Mouse (Mus musculus) neural tube, embryonic 14.5 days (tissue): ENCODE data around the gene Sympk. TPM values are rescaled to one million over a fixed set of nuclear protein-coding genes. Genes with fewer than 3 reads are reported as not detected.

Experiments used
- ATAC-seq: fragments of 200-750 bp; cut with Nextera tagmentation; 2 replicates; pipeline ENCODE4 v1.8.0; 2017; ENCODE audit warnings: low read depth, mild to moderate bottlenecking, moderate TSS enrichment, moderate library complexity
- H3K27ac ChIP-seq: fragments of 300-500 bp; sonication (generic); 2 replicates; pipeline ENCODE4 v1.5.1; 2014; ENCODE audit warnings: low read depth, mild to moderate bottlenecking, control low read depth, low read length, moderate library complexity, mixed read lengths
- H3K27me3 ChIP-seq: fragments of 300-500 bp; sonication (generic); 2 replicates; pipeline ENCODE4 v1.6.1; 2014; ENCODE audit warnings: low read length; ENCODE audit not compliant: control insufficient read depth, insufficient read depth
- H3K36me3 ChIP-seq: fragments of 300-500 bp; sonication (generic); 2 replicates; pipeline ENCODE4 v1.6.1; 2014; ENCODE audit warnings: low read length, mixed read lengths; ENCODE audit not compliant: control insufficient read depth, insufficient read depth
- H3K4me1 ChIP-seq: fragments of 300-500 bp; sonication (generic); 2 replicates; pipeline ENCODE4 v1.6.1; 2014; ENCODE audit warnings: low read length; ENCODE audit not compliant: control insufficient read depth, insufficient read depth
- H3K4me2 ChIP-seq: fragments of 300-500 bp; sonication (generic); 2 replicates; pipeline ENCODE4 v1.6.1; 2014; ENCODE audit warnings: mild to moderate bottlenecking, low read depth, low read length, control low read depth
- H3K4me3 ChIP-seq: fragments of 300-500 bp; sonication (generic); 2 replicates; pipeline ENCODE4 v1.5.1; 2014; ENCODE audit warnings: low read depth, low read length, control low read depth, mixed read lengths
- H3K9ac ChIP-seq: fragments of 300-500 bp; sonication (generic); replicated peaks from 2 replicates; pipeline ENCODE4 v1.6.1; 2014; ENCODE audit warnings: low read depth, mild to moderate bottlenecking, control low read depth, low read length, mixed read lengths
- H3K9me3 ChIP-seq: fragments of 300-500 bp; sonication (generic); 2 replicates; pipeline ENCODE4 v1.6.1; 2016; ENCODE audit warnings: low read length; ENCODE audit not compliant: control insufficient read depth
- WGBS: fragments of 180-500 bp; shearing (Covaris S2); extraction: QIAGEN DNeasy Blood & Tissue Kit; methylation state at CpG from one replicate; pipeline ENCODE4 v1.1.7; 2014; 5-methylcytosine and 5-hydroxymethylcytosine counted together
- polyA plus RNA-seq: library from polyadenylated mRNA; unstranded; fragments of >200 nt; fragmentation: Nextera tagmentation; extraction: Ambion mirVana; gene quantifications from 2 replicates; pipeline ENCODE4 v1.2.1, GENCODE M21; 2014

Sympk gene
- polyA plus RNA-seq, 1 experiment from 2014 or later, result 16.8 TPM

DNA sequence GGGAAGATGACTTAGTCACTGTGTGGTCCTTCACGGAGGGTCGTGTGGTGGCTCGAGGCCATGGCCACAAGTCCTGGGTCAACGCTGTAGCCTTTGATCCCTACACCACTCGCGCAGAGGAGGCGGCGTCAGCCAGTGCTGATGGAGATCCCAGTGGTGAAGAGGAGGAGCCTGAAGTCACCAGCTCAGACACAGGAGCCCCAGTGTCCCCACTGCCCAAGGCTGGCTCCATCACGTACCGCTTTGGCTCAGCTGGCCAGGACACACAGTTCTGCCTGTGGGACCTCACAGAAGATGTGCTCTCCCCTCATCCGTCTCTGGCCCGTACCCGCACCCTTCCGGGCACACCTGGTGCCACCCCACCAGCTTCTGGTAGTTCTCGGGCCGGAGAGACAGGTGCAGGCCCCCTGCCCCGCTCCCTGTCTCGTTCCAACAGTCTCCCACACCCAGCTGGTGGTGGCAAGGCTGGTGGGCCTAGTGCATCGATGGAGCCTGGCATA lies 56.3 kb downstream of the Sympk start:
- no peak overlapping the region for H3K4me2 ChIP-seq
- ATAC-seq, result no peak
- no peak overlapping the region for H3K27ac ChIP-seq
- H3K4me1 ChIP-seq, result peaks cover 11% of the 10 kb centered on the region; the same call in 1 of the 2 replicates
- H3K9ac ChIP-seq, result no peak overlapping the region
- no peak overlapping the region for H3K4me3 ChIP-seq
- peaks cover 41% of the 10 kb centered on the region for H3K36me3 ChIP-seq
- 93% methylated on average over 19 of the region's 19 CpGs for WGBS
- H3K9me3 ChIP-seq, result no peaks in the 10 kb centered on the region
- no peaks in the 10 kb centered on the region; the same call in 1 of the 2 replicates for H3K27me3 ChIP-seq

DNA sequence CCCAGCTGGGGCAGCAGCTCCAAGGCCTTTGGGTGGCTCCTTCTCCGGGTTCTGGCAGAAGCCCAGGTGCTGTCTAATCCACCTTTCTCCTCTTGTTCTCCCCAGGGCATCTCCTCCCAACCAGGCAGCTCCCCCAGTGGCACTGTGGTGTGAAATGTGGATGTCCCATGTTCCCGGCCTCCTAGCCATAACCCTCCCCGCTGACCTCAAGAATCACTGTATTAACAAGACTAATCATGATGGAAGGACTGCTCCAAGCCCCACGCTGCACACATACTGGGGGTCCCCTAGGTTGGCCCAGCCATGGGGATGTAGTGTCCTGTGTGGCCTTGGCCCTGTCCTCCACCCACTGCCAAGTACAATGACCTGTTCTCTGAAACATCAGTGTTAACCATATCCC lies 58.0 kb downstream of the Sympk start:
- WGBS, result 80% methylated on average over 4 of the region's 4 CpGs
- peaks cover 44% of the 10 kb centered on the region for H3K36me3 ChIP-seq
- H3K4me1 ChIP-seq, result peaks cover 6% of the 10 kb centered on the region; the same call in 1 of the 2 replicates
- H3K4me3 ChIP-seq, result no peak overlapping the region
- H3K9ac ChIP-seq, result no peak overlapping the region
- H3K27me3 ChIP-seq, result no peaks in the 10 kb centered on the region
- H3K4me2 ChIP-seq, result no peak overlapping the region
- ATAC-seq, result no peak
- no peaks in the 10 kb centered on the region for H3K9me3 ChIP-seq
- no peak overlapping the region for H3K27ac ChIP-seq

DNA sequence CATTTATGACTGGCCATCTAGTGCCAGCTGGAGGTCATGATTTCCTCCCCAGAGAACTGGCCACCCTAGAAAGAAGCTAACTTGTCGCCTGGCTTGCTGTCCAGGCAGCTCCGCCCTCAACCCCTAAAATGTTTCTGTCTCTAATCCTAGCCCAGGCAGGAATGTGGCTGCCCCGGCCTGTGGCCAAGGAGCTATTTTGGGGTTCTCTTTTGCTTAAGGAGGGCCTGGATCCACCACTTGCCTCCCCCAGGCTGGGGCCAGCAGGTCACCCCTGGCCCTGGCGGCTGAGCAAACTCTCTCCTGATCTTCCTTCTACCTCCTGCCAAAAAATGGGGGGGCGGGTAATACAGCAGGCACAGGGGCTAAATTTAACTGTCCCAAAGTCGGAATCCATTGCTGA lies 58.9 kb downstream of the Sympk start:
- H3K36me3 ChIP-seq, result peaks cover 44% of the 10 kb centered on the region
- no peak overlapping the region for H3K9ac ChIP-seq
- no peak overlapping the region for H3K4me3 ChIP-seq
- ATAC-seq, result no peak
- H3K4me1 ChIP-seq, result no peaks in the 10 kb centered on the region
- H3K27me3 ChIP-seq, result no peaks in the 10 kb centered on the region
- no peak overlapping the region for H3K27ac ChIP-seq
- H3K9me3 ChIP-seq, result no peaks in the 10 kb centered on the region
- no peak overlapping the region for H3K4me2 ChIP-seq
- 59% methylated on average over 6 of the region's 6 CpGs for WGBS

DNA sequence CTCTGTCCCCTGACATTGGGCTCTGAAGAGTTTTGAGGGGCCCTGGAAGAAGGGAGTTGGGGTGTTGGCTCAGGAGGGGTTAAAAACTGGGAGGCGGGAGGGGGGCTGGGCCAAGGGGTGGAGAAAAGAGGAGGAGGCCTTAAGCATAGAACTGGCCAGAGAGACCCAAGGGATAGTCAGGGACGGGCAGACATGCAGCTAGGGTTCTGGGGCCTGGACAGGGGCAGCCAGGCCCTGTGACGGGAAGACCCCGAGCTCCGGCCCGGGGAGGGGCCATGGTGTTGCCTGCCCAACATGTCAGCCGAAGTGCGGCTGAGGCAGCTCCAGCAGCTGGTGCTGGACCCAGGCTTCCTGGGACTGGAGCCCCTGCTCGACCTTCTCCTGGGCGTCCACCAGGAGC lies 59.5 kb downstream of the Sympk start, which contains the start of gene Dmpk:
Gene Dmpk (plus strand): TSS at position 149 of the 400 bp plus-strand sequence.
- no peak within 1 kb of the TSS for H3K27ac ChIP-seq
- peaks cover 42% of the 10 kb centered on the region for H3K36me3 ChIP-seq
- H3K27me3 ChIP-seq, result no peaks in the 10 kb centered on the region
- H3K4me3 ChIP-seq, result no peak within 1 kb of the TSS
- H3K4me2 ChIP-seq, result no peak within 1 kb of the TSS
- ATAC-seq, result no peak
- no peaks in the 10 kb centered on the region for H3K4me1 ChIP-seq
- no peaks in the 10 kb centered on the region for H3K9me3 ChIP-seq
- H3K9ac ChIP-seq, result no peak within 1 kb of the TSS
- 56% methylated on average over 10 of the region's 10 CpGs for WGBS

GRCm38 (mm10) chr7:19084277-19084771 lies 60.1 kb downstream of the Sympk start:
- H3K4me3 ChIP-seq, result no peak overlapping the region
- ATAC-seq, result no peak
- H3K9me3 ChIP-seq, result no peaks in the 10 kb centered on the region
- no peaks in the 10 kb centered on the region for H3K4me1 ChIP-seq
- peaks cover 39% of the 10 kb centered on the region for H3K36me3 ChIP-seq
- H3K4me2 ChIP-seq, result no peak overlapping the region
- H3K27ac ChIP-seq, result no peak overlapping the region
- no peaks in the 10 kb centered on the region for H3K27me3 ChIP-seq
- no peak overlapping the region for H3K9ac ChIP-seq
- 88% methylated on average over 6 of the region's 6 CpGs for WGBS

GRCm38 (mm10) chr7:19084921-19085473 lies 60.8 kb downstream of the Sympk start:
- no peak overlapping the region for H3K4me3 ChIP-seq
- H3K27me3 ChIP-seq, result no peaks in the 10 kb centered on the region
- no peaks in the 10 kb centered on the region for H3K9me3 ChIP-seq
- no peaks in the 10 kb centered on the region for H3K4me1 ChIP-seq
- WGBS, result 23% methylated on average over 8 of the region's 9 CpGs
- ATAC-seq, result no peak
- no peak overlapping the region for H3K4me2 ChIP-seq
- peaks cover 35% of the 10 kb centered on the region for H3K36me3 ChIP-seq
- no peak overlapping the region for H3K27ac ChIP-seq
- no peak overlapping the region for H3K9ac ChIP-seq

DNA sequence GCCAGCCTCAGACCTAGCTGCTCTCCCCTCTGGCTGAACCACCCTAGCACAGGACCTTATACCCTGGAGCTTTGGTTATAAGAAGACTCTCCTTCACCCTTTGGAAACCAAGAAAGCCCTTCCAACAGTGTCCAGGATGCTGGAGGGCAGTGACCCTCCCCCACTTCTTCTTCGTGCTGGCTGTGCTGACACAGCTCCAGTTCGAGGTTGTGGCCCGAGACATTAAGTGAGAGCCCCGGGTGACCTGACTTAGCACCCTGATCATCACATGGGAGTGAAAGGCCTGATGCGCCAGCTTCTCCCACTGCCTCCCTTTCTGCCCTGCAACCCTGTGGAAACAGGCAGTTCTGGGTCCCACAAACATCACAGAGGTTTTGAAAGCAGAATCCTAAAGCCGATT lies 61.3 kb downstream of the Sympk start:
- Histone ChIP-seq H3K9ac (no peak overlapping the region), H3K27ac (no peak overlapping the region), H3K4me2 (no peak overlapping the region), H3K4me1 (no peaks in the 10 kb centered on the region), H3K36me3 (peaks cover 32% of the 10 kb centered on the region), H3K27me3 (no peaks in the 10 kb centered on the region; the same call in 1 of the 2 replicates), H3K4me3 (no peak overlapping the region), H3K9me3 (no peaks in the 10 kb centered on the region)
- 10% methylated on average over 6 of the region's 6 CpGs for WGBS
- ATAC-seq, result no peak

- Histone ChIP-seq H3K36me3 (peaks cover 32% of the 10 kb centered on the region; the same call in 1 of the 2 replicates), H3K9ac (no peak overlapping the region), H3K9me3 (no peaks in the 10 kb centered on the region), H3K4me2 (no peak overlapping the region), H3K4me3 (no peak overlapping the region), H3K27me3 (no peaks in the 10 kb centered on the region; the same call in 1 of the 2 replicates), H3K4me1 (no peaks in the 10 kb centered on the region), H3K27ac (no peak overlapping the region)
- 17% methylated on average over 14 of the region's 14 CpGs for WGBS
- ATAC-seq, result no peak
Observed at GRCm38 (mm10) chr7:19086042-19086441, 61.9 kb downstream of the Sympk start.

DNA sequence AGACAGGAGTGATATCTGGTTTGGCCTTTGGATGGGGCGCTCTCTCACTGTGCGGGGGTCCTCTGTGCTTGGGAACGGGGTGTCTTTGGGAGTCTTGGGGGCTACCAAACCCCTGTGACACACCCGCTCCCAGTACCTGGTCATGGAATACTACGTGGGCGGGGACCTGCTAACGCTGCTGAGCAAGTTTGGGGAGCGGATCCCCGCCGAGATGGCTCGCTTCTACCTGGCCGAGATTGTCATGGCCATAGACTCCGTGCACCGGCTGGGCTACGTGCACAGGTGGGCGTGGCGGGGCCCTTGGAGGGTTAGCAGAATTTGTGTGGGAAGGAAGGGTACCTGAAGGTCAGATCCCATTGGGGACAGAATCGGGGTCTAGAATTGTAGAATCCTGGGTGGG lies 62.6 kb downstream of the Sympk start:
- WGBS, result 60% methylated on average over 18 of the region's 18 CpGs
- Histone ChIP-seq H3K36me3 (peaks cover 29% of the 10 kb centered on the region; the same call in 1 of the 2 replicates), H3K4me2 (no peak overlapping the region)

More for the DNA sequence above, 62.6 kb downstream of the Sympk start:
- no peak overlapping the region for H3K27ac ChIP-seq
- H3K9me3 ChIP-seq, result no peaks in the 10 kb centered on the region
- no peak for ATAC-seq
- no peak overlapping the region for H3K4me3 ChIP-seq
- H3K27me3 ChIP-seq, result no peaks in the 10 kb centered on the region; the same call in 1 of the 2 replicates
- no peak overlapping the region for H3K9ac ChIP-seq
- H3K4me1 ChIP-seq, result no peaks in the 10 kb centered on the region
